Mouse (Mus musculus) lung, postnatal 0 days (tissue): ENCODE results near the gene Bphl.

Source experiments
- CTCF ChIP-seq: IDR thresholded peaks from 2 replicates; pipeline ENCODE4 v1.5.1; 2016; ENCODE audit warnings: antibody characterized with exemption, mild to moderate bottlenecking
- EP300 ChIP-seq: IDR thresholded peaks from 2 replicates; pipeline ENCODE4 v1.6.1; 2016; ENCODE audit warnings: antibody characterized with exemption, mild to moderate bottlenecking, control low read depth

GRCm38 (mm10) chr13:34109677-34110058 is 72.3 kb downstream of the Bphl start:
- no peak for TF ChIP-seq CTCF
- no peak for TF ChIP-seq EP300
